Mouse (Mus musculus) neural tube, embryonic 11.5 days (tissue): ENCODE data around the gene Padi2. TPM values are rescaled to one million over a fixed set of nuclear protein-coding genes. Genes with fewer than 3 reads are reported as not detected.

Experiments
- ATAC-seq: fragments of 200-750 bp; cut with Nextera tagmentation; 2 replicates; pipeline ENCODE4 v1.8.0; 2017; ENCODE audit warnings: moderate number of reproducible peaks, mild to moderate bottlenecking, moderate TSS enrichment, moderate library complexity; ENCODE audit not compliant: insufficient read depth, low FRiP score, low TSS enrichment
- DNase-seq: peaks from one replicate; pipeline ENCODE4 v3.0.0-alpha.2; 2015; ENCODE audit warnings: low spot score
- H3K27ac ChIP-seq: fragments of 300-500 bp; sonication (generic); 2 replicates; pipeline ENCODE4 v1.5.1; 2014; ENCODE audit warnings: low read depth, mild to moderate bottlenecking, low read length
- H3K27me3 ChIP-seq: fragments of 300-500 bp; sonication (generic); 2 replicates; pipeline ENCODE4 v1.6.1; 2014; ENCODE audit warnings: mild to moderate bottlenecking, low read length, mixed read lengths; ENCODE audit not compliant: control insufficient read depth, insufficient read depth
- H3K36me3 ChIP-seq: fragments of 300-500 bp; sonication (generic); 2 replicates; pipeline ENCODE4 v1.6.1; 2014; ENCODE audit warnings: mild to moderate bottlenecking, low read length, moderate library complexity, mixed read lengths; ENCODE audit not compliant: control insufficient read depth, insufficient read depth
- H3K4me1 ChIP-seq: fragments of 300-500 bp; sonication (generic); 2 replicates; pipeline ENCODE4 v1.6.1; 2014; ENCODE audit warnings: low read length, mixed read lengths; ENCODE audit not compliant: control insufficient read depth, insufficient read depth
- H3K4me2 ChIP-seq: fragments of 300-500 bp; sonication (generic); 2 replicates; pipeline ENCODE4 v1.6.1; 2014; ENCODE audit warnings: low read depth, mild to moderate bottlenecking, moderate library complexity
- H3K4me3 ChIP-seq: fragments of 300-500 bp; sonication (generic); 2 replicates; pipeline ENCODE4 v1.5.1; 2014; ENCODE audit warnings: low read depth, low read length
- H3K9ac ChIP-seq: fragments of 300-500 bp; sonication (generic); 2 replicates; pipeline ENCODE4 v1.6.1; 2014; ENCODE audit warnings: mild to moderate bottlenecking, low read length
- H3K9me3 ChIP-seq: fragments of 300-500 bp; sonication (generic); 2 replicates; pipeline ENCODE4 v1.6.1; 2016; ENCODE audit warnings: low read length; ENCODE audit not compliant: control insufficient read depth
- WGBS: fragments of 180-500 bp; shearing (Covaris S2); extraction: QIAGEN DNeasy Blood & Tissue Kit; methylation state at CpG from one replicate; pipeline ENCODE4 v1.1.7; 2014; 5-methylcytosine and 5-hydroxymethylcytosine counted together
- polyA plus RNA-seq: library from polyadenylated mRNA; unstranded; fragments of >200 nt; fragmentation: Nextera tagmentation; extraction: Ambion mirVana; gene quantifications from 2 replicates; pipeline ENCODE4 v1.2.1, GENCODE M21; 2014

Gene Padi2
- polyA plus RNA-seq, 1 experiment from 2014 or later = 1.7 TPM

- Histone ChIP-seq H3K9me3 (no peaks in the 10 kb centered on the region), H3K4me3 (no peak overlapping the region), H3K27ac (no peak overlapping the region), H3K27me3 (no peaks in the 10 kb centered on the region), H3K4me2 (no peak overlapping the region), H3K36me3 (no peaks in the 10 kb centered on the region), H3K4me1 (no peaks in the 10 kb centered on the region), H3K9ac (no peak overlapping the region)
- ATAC-seq (no peak), DNase-seq (no peak)
- 87% methylated on average over 8 of the region's 8 CpGs for WGBS
These were observed 36.2 kb upstream of the Padi2 start for GRCm38 (mm10) chr4:140869945-140870344.

- H3K27me3 ChIP-seq = no peaks in the 10 kb centered on the region
- H3K4me1 ChIP-seq = no peaks in the 10 kb centered on the region
- ATAC-seq (no peak), DNase-seq (no peak)
- H3K9ac ChIP-seq = no peak overlapping the region
- H3K4me3 ChIP-seq = no peak overlapping the region
- 77% methylated on average over 7 of the region's 7 CpGs for WGBS
- no peaks in the 10 kb centered on the region for H3K36me3 ChIP-seq
- H3K27ac ChIP-seq = no peak overlapping the region
- H3K4me2 ChIP-seq = no peak overlapping the region
- H3K9me3 ChIP-seq = no peaks in the 10 kb centered on the region
These were observed 35.3 kb upstream of the Padi2 start for GRCm38 (mm10) chr4:140870876-140871275.

- no peaks in the 10 kb centered on the region for H3K9me3 ChIP-seq
- H3K27ac ChIP-seq = no peak overlapping the region
- no peaks in the 10 kb centered on the region for H3K36me3 ChIP-seq
- no peak overlapping the region for H3K4me3 ChIP-seq
- H3K4me1 ChIP-seq = no peaks in the 10 kb centered on the region
- no peak overlapping the region for H3K4me2 ChIP-seq
- DNase-seq (no peak), ATAC-seq (no peak)
- 77% methylated on average over 3 of the region's 3 CpGs for WGBS
- H3K27me3 ChIP-seq = no peaks in the 10 kb centered on the region
- no peak overlapping the region for H3K9ac ChIP-seq
These were observed 34.8 kb upstream of the Padi2 start for GRCm38 (mm10) chr4:140871376-140871775.

GRCm38 (mm10) chr4:140871851-140872685 lies 34.1 kb upstream of the Padi2 start:
- no peaks in the 10 kb centered on the region for H3K36me3 ChIP-seq
- DNase-seq = no peak
- H3K4me3 ChIP-seq = no peak overlapping the region
- no peak overlapping the region for H3K27ac ChIP-seq
- no peaks in the 10 kb centered on the region for H3K4me1 ChIP-seq
- H3K9me3 ChIP-seq = no peaks in the 10 kb centered on the region
- H3K27me3 ChIP-seq = no peaks in the 10 kb centered on the region
- no peak overlapping the region for H3K4me2 ChIP-seq
- H3K9ac ChIP-seq = no peak overlapping the region
- 83% methylated on average over 8 of the region's 8 CpGs for WGBS
- ATAC-seq = no peak

- Histone ChIP-seq H3K9ac (no peak overlapping the region), H3K4me2 (no peak overlapping the region), H3K4me1 (no peaks in the 10 kb centered on the region), H3K9me3 (no peaks in the 10 kb centered on the region), H3K27me3 (no peaks in the 10 kb centered on the region), H3K36me3 (no peaks in the 10 kb centered on the region), H3K27ac (no peak overlapping the region), H3K4me3 (no peak overlapping the region)
- DNase-seq (no peak), ATAC-seq (no peak)
- WGBS = 76% methylated on average over 5 of the region's 5 CpGs
These were observed 33.5 kb upstream of the Padi2 start for GRCm38 (mm10) chr4:140872686-140872992.

GRCm38 (mm10) chr4:140873011-140873410 lies 33.1 kb upstream of the Padi2 start:
- 47% methylated on average over 11 of the region's 11 CpGs for WGBS
- Histone ChIP-seq H3K4me2 (no peak overlapping the region), H3K36me3 (no peaks in the 10 kb centered on the region), H3K9me3 (no peaks in the 10 kb centered on the region), H3K4me1 (no peaks in the 10 kb centered on the region), H3K4me3 (no peak overlapping the region), H3K27ac (no peak overlapping the region), H3K9ac (no peak overlapping the region), H3K27me3 (no peaks in the 10 kb centered on the region)
- ATAC-seq (no peak), DNase-seq (no peak)

GRCm38 (mm10) chr4:140876161-140876560 lies 30.0 kb upstream of the Padi2 start:
- ATAC-seq (no peak), DNase-seq (no peak)
- H3K9ac ChIP-seq = no peak overlapping the region
- no peaks in the 10 kb centered on the region for H3K27me3 ChIP-seq
- no peaks in the 10 kb centered on the region for H3K36me3 ChIP-seq
- H3K4me3 ChIP-seq = no peak overlapping the region
- H3K4me2 ChIP-seq = no peak overlapping the region
- 87% methylated on average over 8 of the region's 8 CpGs for WGBS
- H3K27ac ChIP-seq = no peak overlapping the region
- no peaks in the 10 kb centered on the region for H3K4me1 ChIP-seq
- H3K9me3 ChIP-seq = no peaks in the 10 kb centered on the region

- no peak for DNase-seq
- ATAC-seq = no peak
- 58% methylated on average over 6 of the region's 6 CpGs for WGBS
- Histone ChIP-seq H3K9me3 (no peaks in the 10 kb centered on the region), H3K4me1 (no peaks in the 10 kb centered on the region), H3K27me3 (no peaks in the 10 kb centered on the region), H3K4me3 (no peak overlapping the region), H3K36me3 (no peaks in the 10 kb centered on the region), H3K4me2 (no peak overlapping the region), H3K9ac (no peak overlapping the region), H3K27ac (no peak overlapping the region)
These were observed 29.5 kb upstream of the Padi2 start for GRCm38 (mm10) chr4:140876681-140877080.

GRCm38 (mm10) chr4:140877441-140877840 lies 28.7 kb upstream of the Padi2 start:
- no peak overlapping the region for H3K4me3 ChIP-seq
- H3K27me3 ChIP-seq = no peaks in the 10 kb centered on the region
- H3K9ac ChIP-seq = no peak overlapping the region
- H3K27ac ChIP-seq = no peak overlapping the region
- 75% methylated on average over 9 of the region's 9 CpGs for WGBS
- ATAC-seq (no peak), DNase-seq (no peak)
- H3K4me1 ChIP-seq = no peaks in the 10 kb centered on the region
- H3K9me3 ChIP-seq = no peaks in the 10 kb centered on the region
- H3K36me3 ChIP-seq = no peaks in the 10 kb centered on the region
- H3K4me2 ChIP-seq = no peak overlapping the region
